Mouse (Mus musculus) lung, adult 2 months (tissue): ENCODE measurements around the gene Capn2.

Experiments
- CTCF ChIP-seq: fragments of 200-500 bp; IDR thresholded peaks from 2 replicates; pipeline ENCODE4 v1.5.1; 2011; ENCODE audit warnings: mild to moderate bottlenecking, low read length, control low read depth; ENCODE audit not compliant: insufficient read depth
- POLR2A ChIP-seq: fragments of 200-500 bp; IDR thresholded peaks from 2 replicates; pipeline ENCODE4 v1.6.1; 2011; ENCODE audit warnings: low read depth, mild to moderate bottlenecking, control low read depth, low read length, borderline replicate concordance; ENCODE audit errors: extremely low read depth

DNA sequence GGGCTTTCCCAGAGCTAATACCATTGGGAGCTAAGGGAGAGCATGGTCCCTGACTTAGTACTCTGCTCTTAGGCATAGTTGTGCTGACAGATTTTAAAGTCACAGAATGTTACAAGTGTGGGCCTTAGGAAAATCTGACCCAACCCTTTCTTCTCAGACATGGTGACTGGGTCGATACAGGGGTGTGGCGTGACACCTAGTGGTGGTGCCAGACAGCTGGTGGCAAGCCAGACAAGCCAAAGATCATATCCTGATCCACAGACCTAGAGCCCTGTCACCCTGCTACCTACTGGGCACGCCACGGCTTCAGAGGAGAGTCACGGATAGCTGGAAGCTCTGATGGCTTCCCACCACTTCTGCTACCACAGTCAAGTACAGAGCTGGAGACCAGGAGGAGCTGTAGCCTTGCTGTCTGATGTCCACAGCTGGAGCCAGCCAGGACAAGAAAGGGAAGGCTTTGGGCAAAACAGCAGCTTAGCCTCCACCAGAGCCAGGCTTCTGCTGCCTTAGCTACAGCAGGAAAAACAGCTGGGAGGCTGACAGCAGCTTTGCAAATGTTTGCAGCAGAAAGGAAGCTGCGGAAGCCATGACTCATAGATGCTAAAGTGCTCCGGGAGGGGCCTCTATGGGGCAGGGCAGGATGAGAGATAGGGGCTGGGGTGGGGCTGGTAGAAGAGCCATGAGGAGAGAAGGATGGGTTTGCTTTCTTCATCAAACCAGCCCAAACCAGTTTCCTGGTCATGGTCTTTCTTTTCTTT lies 11.0 kb downstream of the Capn2 start:
- TF ChIP-seq CTCF: peak; percentile 59
- TF ChIP-seq POLR2A: peak; percentile 52; the same call in 1 of the 2 replicates
